Mouse (Mus musculus): ENCODE results near the gene Mpv17.

The Mpv17 gene

DNA sequence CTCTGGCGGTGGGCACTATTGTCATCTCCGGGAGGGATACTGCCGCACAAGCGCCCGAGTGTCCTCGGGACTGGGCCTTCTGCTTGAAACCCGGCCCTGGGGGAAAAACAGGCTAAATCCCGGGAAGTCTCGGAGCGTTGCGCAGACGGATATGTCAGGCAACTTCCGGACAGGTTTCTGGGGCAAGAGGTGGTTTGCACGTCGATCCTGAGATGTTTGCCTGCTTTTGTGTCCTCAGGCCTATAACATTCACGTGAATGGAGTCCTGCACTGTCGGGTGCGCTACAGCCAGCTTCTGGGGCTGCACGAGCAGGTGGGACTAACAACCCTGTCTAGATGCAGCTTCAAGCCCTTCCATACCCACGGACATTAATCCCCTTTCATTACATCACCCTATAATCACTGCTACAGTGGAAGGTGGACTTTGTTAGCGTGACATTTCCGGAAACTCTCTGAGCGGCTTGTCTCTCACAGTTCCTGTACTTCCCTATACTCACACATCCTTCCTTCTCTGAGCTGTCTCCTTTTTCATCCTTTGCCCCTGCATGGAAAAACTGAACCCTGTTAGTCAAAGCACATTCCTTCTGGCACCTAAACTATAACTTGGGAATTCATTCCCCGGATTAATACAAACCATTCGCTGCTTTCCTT lies 39.7 kb upstream of the Mpv17 start:
- no peaks in the 10 kb centered on the region for H3K27me3 ChIP-seq (ENCODE audit: control insufficient read depth, insufficient read depth, low read length, poor library complexity, severe bottlenecking)
- DNase-seq (ENCODE audit: low read depth, low spot score) = peak; percentile 20
- peaks cover 14% of the 10 kb centered on the region for H3K36me3 ChIP-seq (ENCODE audit: control insufficient read depth, insufficient read depth, low read length, poor library complexity, severe bottlenecking)

DNA sequence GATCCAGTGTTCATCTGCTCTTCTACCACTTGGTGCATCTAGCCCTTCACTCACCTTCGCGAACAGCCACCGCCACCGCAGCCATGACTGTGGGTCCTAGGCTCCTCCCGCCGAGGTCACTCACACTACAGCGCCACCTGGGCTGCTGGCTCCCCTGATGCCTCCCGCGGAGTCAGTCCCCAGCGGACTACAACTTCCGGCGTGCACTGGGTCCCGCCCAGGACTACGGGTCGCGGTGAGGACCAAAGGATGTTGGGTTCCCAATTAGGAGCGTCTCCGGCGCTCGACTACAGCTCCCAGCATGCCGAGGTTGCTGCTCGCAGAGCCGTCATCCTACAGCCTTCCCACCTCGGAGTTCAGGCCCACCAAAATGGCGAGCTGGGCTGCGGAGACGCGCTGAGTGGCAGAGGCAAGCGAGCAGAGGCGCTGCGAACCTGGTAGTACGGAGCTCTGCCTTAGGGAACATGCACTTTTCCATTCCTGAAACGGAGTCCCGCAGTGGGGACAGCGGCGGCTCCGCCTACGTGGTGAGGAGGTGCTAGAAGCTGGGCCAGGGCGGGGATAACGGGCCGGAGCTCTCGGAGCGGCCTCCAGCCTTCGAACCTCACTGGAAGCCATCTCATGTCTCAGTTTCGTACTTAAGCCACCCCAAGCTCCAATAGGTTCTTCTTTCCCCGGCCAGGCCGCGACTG lies 39.0 kb upstream of the Mpv17 start, which contains the start of the genes Snx17 and Eif2b4:
Gene Snx17 (plus strand): TSS at position 289 of the 692 bp plus-strand sequence.
Gene Eif2b4 (minus strand): TSS at position 492 of the 692 bp plus-strand sequence.
- Histone ChIP-seq H3K36me3 (ENCODE audit: control insufficient read depth, insufficient read depth, low read length, poor library complexity, severe bottlenecking) (peaks cover 14% of the 10 kb centered on the region), H3K27me3 (ENCODE audit: control insufficient read depth, insufficient read depth, low read length, poor library complexity, severe bottlenecking) (no peaks in the 10 kb centered on the region)
- peak; percentile 99 for DNase-seq (ENCODE audit: low read depth, low spot score)

DNA sequence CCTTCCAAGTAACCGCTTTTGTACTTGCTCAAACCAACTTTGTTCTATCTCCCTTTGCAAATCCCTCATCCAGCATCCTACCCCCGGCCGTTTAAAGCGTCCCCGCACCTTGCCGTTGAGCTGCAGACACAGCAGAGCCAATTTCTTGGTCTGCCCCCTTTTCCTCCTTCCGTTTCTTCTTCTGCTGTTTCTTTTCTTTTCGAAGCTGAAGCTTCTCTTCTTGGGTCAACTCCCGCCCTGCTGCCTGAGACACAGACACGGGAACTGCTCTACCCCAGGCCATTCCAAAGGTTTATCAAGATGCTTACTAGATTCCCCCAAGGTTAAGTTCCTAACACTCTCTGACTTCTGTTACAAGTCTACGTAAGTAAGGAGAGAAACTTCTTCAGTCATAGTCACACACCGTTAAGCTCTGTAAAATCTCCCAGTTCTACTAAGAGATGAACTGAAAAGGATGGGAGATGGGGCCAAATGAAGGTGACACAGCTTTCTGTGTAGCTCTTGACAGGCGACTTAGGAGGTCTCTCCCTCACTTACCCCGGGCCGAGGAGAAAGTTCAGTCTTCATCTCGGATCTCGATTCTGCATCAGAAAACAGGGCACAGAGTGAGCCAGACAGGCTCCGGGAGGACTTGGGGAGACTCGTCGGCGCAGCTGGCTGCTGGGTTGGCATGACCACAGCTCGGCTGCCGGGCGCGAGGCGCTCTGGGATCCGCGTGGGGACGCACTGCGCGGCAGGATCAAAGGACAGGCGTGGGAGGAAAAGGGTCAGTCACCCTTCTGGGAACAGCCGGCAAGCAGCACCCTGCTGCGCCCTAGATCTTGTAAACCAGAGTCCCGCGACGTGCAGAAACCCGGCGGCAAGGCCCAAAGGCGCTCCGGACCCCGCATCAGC lies 38.2 kb upstream of the Mpv17 start:
- no peaks in the 10 kb centered on the region for H3K27me3 ChIP-seq (ENCODE audit: control insufficient read depth, insufficient read depth, low read length, poor library complexity, severe bottlenecking)
- DNase-seq (ENCODE audit: low read depth, low spot score) = no peak
- peaks cover 12% of the 10 kb centered on the region for H3K36me3 ChIP-seq (ENCODE audit: control insufficient read depth, insufficient read depth, low read length, poor library complexity, severe bottlenecking)

DNA sequence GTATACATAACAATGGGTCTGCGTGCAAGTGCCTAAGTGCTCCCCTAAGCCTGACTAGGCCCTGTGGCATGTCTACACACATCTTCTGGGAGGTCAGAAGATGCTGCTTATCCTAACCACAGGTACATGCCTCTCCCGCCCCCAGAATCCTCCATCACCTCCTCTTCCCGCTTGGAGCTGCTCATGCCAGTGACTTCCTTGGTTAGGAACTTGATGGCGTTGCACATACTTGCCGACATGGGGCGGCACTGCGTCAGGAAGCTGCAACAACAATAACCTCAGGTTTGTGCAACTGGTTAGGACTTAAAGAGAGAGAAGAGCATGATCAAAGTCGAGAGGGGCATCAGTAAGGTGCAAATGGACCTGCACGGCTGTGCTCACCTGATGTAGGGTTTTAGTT lies 36.1 kb upstream of the Mpv17 start:
- peaks cover 4% of the 10 kb centered on the region; the same call in 1 of the 2 replicates for H3K36me3 ChIP-seq (ENCODE audit: control insufficient read depth, insufficient read depth, low read length, poor library complexity, severe bottlenecking)
- DNase-seq (ENCODE audit: low read depth, low spot score) = no peak

DNA sequence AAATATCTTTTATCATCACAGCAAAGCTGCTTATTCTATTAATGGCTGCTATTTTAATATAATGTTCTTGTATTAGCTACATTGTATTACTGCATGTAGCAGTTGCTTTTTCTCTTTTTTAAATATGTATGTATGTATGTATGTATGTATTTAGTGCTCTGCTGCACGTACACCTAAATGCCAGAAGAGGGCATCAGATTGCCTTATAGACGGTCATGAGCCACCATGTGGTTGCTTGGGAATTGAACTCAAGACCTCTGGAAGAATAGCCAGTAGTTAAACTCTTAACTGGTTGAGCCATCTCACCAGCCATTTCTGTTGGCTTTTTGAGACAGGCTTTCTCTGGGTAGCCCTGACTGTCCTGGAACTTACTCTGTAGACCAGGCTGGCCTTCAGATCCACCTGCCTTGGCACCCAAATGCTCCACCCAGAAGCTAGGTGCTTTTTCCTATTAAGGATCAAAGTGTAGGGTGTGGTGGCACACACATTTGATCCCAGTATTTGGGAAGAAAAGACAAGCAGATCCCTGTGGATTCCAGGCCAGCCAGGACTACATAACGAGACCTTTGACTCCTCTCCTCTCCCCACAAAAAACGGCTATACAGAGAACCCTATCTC lies 34.3 kb upstream of the Mpv17 start:
- peak; percentile 67 for DNase-seq (ENCODE audit: low read depth, low spot score)
- H3K36me3 ChIP-seq (ENCODE audit: control insufficient read depth, insufficient read depth, low read length, poor library complexity, severe bottlenecking) = peaks cover 2% of the 10 kb centered on the region; the same call in 1 of the 2 replicates

More for the DNA sequence above, 36.1 kb upstream of the Mpv17 start:
- no peaks in the 10 kb centered on the region for H3K27me3 ChIP-seq (ENCODE audit: control insufficient read depth, insufficient read depth, low read length, poor library complexity, severe bottlenecking)

DNA sequence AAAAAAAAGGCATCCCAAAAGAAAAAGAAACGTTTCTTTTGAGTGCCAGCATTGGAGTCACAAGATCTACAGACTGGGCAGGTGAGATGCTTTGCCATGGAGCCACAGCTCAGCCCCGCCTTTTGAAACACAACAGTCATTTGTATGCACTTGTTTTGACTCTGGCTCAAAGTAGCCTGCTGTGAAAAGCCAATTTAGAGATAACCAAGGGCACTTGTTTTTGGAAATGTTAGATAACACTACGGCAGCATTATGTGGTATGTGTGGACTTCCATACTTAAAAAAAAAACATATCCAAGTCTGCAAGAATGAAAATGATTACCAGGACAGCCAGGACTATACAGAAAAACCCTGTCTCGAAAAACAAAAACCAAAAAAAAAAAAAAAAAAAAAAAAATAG lies 29.6 kb upstream of the Mpv17 start:
- Histone ChIP-seq H3K36me3 (ENCODE audit: control insufficient read depth, insufficient read depth, low read length, poor library complexity, severe bottlenecking) (peaks cover 2% of the 10 kb centered on the region; the same call in 1 of the 2 replicates), H3K27me3 (ENCODE audit: control insufficient read depth, insufficient read depth, low read length, poor library complexity, severe bottlenecking) (no peaks in the 10 kb centered on the region)
- no peak for DNase-seq (ENCODE audit: low read depth, low spot score)

More for the DNA sequence above, 34.3 kb upstream of the Mpv17 start:
- H3K27me3 ChIP-seq (ENCODE audit: control insufficient read depth, insufficient read depth, low read length, poor library complexity, severe bottlenecking) = no peaks in the 10 kb centered on the region

DNA sequence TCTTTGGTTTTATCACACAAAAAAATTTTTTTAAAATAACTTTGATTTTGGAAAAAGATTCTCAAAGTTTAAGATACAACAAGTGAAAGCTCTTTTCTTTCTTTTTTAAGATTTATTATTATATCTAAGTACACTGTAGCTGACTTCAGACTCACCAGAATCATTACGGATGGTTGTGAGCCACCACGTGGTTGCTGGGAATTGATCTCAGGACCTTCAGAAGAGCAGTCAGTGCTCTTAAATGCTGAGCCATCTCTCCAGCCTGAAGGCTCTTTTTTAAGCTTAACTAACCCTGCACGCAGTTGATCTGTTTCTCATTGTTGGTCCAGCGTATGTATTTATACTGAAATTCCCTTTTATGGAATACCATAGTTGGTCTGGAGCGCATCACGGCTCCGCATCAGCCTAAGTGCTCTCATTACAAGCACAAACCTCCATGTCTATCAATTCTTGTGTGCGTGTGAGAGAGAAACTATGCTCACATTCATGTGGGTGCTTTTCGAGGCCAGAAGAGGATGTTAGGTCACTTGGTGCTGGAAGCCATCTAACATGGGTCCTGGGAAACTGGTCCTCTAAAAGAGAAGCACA lies 27.2 kb upstream of the Mpv17 start:
- DNase-seq (ENCODE audit: low read depth, low spot score) = no peak
- Histone ChIP-seq H3K36me3 (ENCODE audit: control insufficient read depth, insufficient read depth, low read length, poor library complexity, severe bottlenecking) (no peaks in the 10 kb centered on the region; the same call in 1 of the 2 replicates), H3K27me3 (ENCODE audit: control insufficient read depth, insufficient read depth, low read length, poor library complexity, severe bottlenecking) (no peaks in the 10 kb centered on the region)

DNA sequence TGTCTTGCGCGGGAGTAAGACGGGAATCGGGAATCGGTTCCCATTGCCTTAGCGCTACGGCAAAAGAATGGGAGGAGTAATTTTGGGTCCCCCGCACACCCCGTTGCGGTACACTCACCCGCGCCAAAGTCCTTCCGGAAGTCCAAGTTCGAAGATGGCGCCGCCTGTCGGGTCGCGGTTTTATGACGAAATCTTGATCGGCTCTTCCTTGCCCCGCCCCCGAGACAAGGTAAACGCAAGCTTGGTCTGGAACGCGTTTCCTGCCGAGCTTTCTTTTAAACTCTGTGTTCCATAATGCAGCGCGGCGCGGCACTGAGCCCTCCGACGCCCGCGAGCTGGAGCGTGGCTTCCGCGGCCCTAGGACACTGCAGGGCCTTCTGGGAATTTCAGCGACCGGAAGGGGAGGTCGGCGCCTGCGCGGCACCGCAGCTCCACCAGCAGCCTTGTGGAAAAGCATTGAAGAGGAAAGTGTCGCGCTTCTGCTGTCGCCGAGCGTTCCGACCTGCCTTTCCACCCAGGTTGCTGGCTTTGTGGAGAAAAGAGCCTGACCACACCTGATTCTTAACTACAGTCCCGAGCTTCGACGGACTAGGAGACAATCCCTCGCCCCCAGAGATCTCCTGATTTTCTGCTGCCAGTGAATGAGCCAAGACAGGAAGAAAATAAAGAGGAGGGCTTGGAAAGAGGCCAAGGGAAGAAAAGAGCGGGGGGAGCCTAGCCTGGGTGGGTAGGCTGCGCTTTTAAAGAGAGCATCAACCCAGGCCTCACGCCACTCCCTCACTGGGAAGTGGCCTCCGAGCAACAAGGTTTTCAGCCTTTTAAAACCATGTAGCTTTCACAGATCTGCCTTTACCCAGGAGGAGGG lies 25.9 kb upstream of the Mpv17 start, which contains the start of the genes Gm29609 and Gtf3c2:
Gene Gm29609 (minus strand): TSS at position 146 of the 865 bp plus-strand sequence.
Gene Gtf3c2 (minus strand): TSS at position 379 of the 865 bp plus-strand sequence.
- Histone ChIP-seq H3K27me3 (ENCODE audit: control insufficient read depth, insufficient read depth, low read length, poor library complexity, severe bottlenecking) (no peaks in the 10 kb centered on the region), H3K36me3 (ENCODE audit: control insufficient read depth, insufficient read depth, low read length, poor library complexity, severe bottlenecking) (no peaks in the 10 kb centered on the region; the same call in 1 of the 2 replicates)
- DNase-seq (ENCODE audit: low read depth, low spot score) = peak; percentile 97

DNA sequence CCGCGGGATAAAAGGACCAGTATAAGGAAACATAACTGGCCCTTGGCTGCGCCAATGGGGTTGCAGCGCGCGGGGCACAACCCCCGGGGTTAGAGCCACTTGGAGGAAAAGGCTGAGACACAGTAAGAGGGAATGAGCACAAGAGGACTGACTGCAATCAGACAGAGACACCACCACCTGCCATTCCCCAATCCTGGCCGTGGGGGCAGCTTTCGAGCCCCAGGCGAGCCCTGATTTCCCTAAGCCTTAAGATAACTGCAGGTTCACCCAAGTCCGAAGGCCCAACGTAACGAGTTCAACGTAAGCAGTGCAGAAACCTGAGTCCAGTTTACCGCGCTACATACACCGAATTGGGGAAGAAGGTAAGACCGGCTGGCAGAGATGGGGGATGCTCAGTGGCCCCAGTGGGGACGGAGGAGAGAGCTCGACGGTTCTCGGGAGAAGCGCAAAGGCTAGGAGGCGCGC lies 25.3 kb upstream of the Mpv17 start:
- no peak for DNase-seq (ENCODE audit: low read depth, low spot score)
- H3K27me3 ChIP-seq (ENCODE audit: control insufficient read depth, insufficient read depth, low read length, poor library complexity, severe bottlenecking) = no peaks in the 10 kb centered on the region

DNA sequence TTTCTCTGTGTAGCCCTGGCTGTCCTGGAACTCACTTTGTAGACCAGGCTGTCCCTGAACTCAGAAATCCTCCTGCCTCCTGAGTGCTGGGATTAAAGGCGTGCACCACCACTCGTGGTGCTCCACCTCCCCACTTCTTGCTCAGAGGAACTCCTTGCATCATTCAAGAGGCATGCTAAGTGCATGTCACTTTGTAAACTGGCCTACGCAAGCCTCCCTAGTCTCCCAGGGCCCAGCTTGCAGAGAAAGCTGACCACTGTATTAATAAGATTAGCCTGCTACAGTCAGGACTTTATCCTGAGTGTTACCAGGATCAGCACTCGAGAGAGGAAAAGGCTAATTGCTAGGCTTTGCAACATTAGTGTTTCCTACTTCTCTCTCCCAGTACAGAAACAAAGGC lies 14.6 kb upstream of the Mpv17 start:
- Histone ChIP-seq H3K27me3 (ENCODE audit: control insufficient read depth, insufficient read depth, low read length, poor library complexity, severe bottlenecking) (no peaks in the 10 kb centered on the region), H3K36me3 (ENCODE audit: control insufficient read depth, insufficient read depth, low read length, poor library complexity, severe bottlenecking) (peaks cover 31% of the 10 kb centered on the region)
- DNase-seq (ENCODE audit: low read depth, low spot score) = no peak

More for the DNA sequence above, 25.3 kb upstream of the Mpv17 start:
- no peaks in the 10 kb centered on the region; the same call in 1 of the 2 replicates for H3K36me3 ChIP-seq (ENCODE audit: control insufficient read depth, insufficient read depth, low read length, poor library complexity, severe bottlenecking)

DNA sequence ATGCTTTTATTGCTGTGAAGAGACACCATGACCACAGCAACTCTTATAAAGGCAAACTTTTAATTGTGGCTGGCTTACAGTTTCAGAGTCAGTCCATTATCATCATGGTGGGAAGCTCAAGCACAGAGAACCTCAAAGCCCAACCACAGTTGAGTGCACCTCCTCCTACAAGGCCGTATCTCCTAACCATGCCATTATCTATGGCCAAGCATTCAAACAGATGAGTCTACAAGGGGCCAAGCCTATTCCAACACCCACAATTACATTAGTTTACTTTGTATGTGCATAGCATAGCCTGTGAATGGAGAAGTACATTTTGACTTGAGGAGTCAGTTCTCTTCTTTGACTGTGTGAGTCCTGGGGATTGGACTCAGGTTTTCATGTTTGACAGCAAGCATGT lies 10.8 kb upstream of the Mpv17 start:
- no peaks in the 10 kb centered on the region for H3K27me3 ChIP-seq (ENCODE audit: control insufficient read depth, insufficient read depth, low read length, poor library complexity, severe bottlenecking)

DNA sequence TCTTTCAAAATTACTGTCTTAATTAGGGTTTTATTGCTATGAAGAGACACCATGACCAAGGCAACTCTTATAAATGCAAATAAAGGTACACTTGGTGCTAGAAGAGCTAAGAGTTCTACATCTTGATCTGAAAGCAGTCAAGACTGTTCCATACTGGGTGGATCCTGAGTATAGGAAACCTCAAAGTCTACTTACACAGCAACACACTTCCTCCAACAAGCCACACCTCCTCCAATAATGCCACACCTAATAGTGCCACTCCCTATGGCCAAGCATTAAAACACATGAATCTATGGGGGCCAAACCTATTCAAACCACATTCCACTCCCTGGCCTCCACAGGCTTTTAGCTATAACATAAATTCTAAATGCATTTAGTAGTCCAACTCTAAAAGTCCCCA lies 8.4 kb upstream of the Mpv17 start:
- H3K27me3 ChIP-seq (ENCODE audit: control insufficient read depth, insufficient read depth, low read length, poor library complexity, severe bottlenecking) = no peaks in the 10 kb centered on the region
- no peak for DNase-seq (ENCODE audit: low read depth, low spot score)
- peaks cover 27% of the 10 kb centered on the region for H3K36me3 ChIP-seq (ENCODE audit: control insufficient read depth, insufficient read depth, low read length, poor library complexity, severe bottlenecking)

More for the DNA sequence above, 10.8 kb upstream of the Mpv17 start:
- peaks cover 23% of the 10 kb centered on the region for H3K36me3 ChIP-seq (ENCODE audit: control insufficient read depth, insufficient read depth, low read length, poor library complexity, severe bottlenecking)
- no peak for DNase-seq (ENCODE audit: low read depth, low spot score)

DNA sequence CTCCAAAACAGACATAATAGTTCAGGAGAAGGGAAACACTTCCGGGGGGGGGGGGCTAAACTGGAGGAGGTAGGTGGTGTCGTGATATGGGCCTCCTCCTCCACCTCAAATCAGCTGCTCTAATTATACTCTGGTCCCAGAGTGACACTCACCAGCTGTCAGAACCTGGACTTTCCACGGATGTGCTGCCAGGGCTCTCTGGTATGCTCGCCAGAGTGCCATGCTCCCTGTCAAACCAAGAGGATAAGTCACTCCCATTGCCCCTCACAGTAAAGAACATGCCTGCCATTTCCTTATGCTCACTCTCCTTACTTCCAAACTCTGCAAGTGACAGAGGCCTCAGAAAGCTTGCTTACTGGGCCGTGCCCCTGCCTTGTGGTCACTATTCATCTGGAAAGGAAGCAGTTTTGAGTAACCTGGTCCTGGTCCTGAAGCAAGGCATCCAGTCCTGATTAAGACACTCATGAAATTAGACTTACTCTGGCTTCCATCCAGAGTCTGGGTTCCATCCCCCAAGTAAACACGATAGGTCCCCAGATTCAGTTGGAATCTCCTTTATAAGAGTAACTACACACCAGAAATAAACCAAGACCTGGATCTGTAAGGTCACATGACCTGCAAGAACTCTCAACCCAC lies 417 bp downstream of the Mpv17 start:
- no peak for DNase-seq (ENCODE audit: low read depth, low spot score)
- no peaks in the 10 kb centered on the region for H3K27me3 ChIP-seq (ENCODE audit: control insufficient read depth, insufficient read depth, low read length, poor library complexity, severe bottlenecking)
- peaks cover 11% of the 10 kb centered on the region for H3K36me3 ChIP-seq (ENCODE audit: control insufficient read depth, insufficient read depth, low read length, poor library complexity, severe bottlenecking)
